Mouse (Mus musculus) splenic B cell, adult 2 months (primary cell): Measurements from ENCODE around the gene Gm6358.
"Not testable (repeated sequence)": the region's sequence is repeated elsewhere in the genome, so short reads cannot be mapped to it uniquely, and the experiment has no call there.

Source experiments
- DNase-seq: peaks from one replicate; pipeline ENCODE4 v3.0.0-alpha.2; 2011; ENCODE audit warnings: low read depth, low spot score
- H3K27me3 ChIP-seq: 2 replicates; pipeline ENCODE4 v1.6.1; 2012; ENCODE audit warnings: mild to moderate bottlenecking, low read length, moderate library complexity, mixed read lengths; ENCODE audit not compliant: control insufficient read depth, poor library complexity, insufficient read depth, severe bottlenecking
- H3K36me3 ChIP-seq: 2 replicates; pipeline ENCODE4 v1.6.1; 2012; ENCODE audit warnings: mild to moderate bottlenecking, low read length, moderate library complexity, mixed read lengths; ENCODE audit not compliant: control insufficient read depth, poor library complexity, insufficient read depth, severe bottlenecking

Gm6358 gene

GRCm38 (mm10) chr16:89140551-89140950 is at the start of gene Gm6358:
Gene Gm6358 (plus strand): TSS chr16:89140851.
- no peaks in the 10 kb centered on the region for H3K27me3 ChIP-seq
- H3K36me3 ChIP-seq: no peaks in the 10 kb centered on the region
- DNase-seq: no peak

- no peak for DNase-seq
- Histone ChIP-seq H3K27me3 (no peaks in the 10 kb centered on the region), H3K36me3 (no peaks in the 10 kb centered on the region)
These were observed 10.1 kb downstream of the Gm6358 start, which contains the start of gene Gm10061 for GRCm38 (mm10) chr16:89150786-89151185. Gene Gm10061 (plus strand): TSS chr16:89151086.

- DNase-seq: no peak
- Histone ChIP-seq H3K36me3 (no peaks in the 10 kb centered on the region), H3K27me3 (no peaks in the 10 kb centered on the region)
These were observed 17.0 kb downstream of the Gm6358 start, which contains the start of gene Gm9789 for GRCm38 (mm10) chr16:89157652-89158051. Gene Gm9789 (plus strand): TSS chr16:89157952.

GRCm38 (mm10) chr16:89169190-89169589 is 28.5 kb downstream of the Gm6358 start, which contains the start of gene Gm7735:
Gene Gm7735 (plus strand): TSS chr16:89169490.
- not testable (repeated sequence) for H3K36me3 ChIP-seq, H3K27me3 ChIP-seq, DNase-seq

GRCm38 (mm10) chr16:89174435-89174834 is 33.8 kb downstream of the Gm6358 start, which contains the start of gene 1110057P08Rik:
Gene 1110057P08Rik (plus strand): TSS chr16:89174735.
- Histone ChIP-seq H3K36me3 (no peaks in the 10 kb centered on the region), H3K27me3 (no peaks in the 10 kb centered on the region)

GRCm38 (mm10) chr16:89188621-89189020 is 48.0 kb downstream of the Gm6358 start:
- DNase-seq: no peak
- Histone ChIP-seq H3K36me3 (no peaks in the 10 kb centered on the region), H3K27me3 (no peaks in the 10 kb centered on the region)

More at GRCm38 (mm10) chr16:89174435-89174834, 33.8 kb downstream of the Gm6358 start, which contains the start of gene 1110057P08Rik:
- no peak for DNase-seq
